Mouse (Mus musculus) Patski (cell line): ENCODE measurements around the gene Pde7b. TPM values are rescaled to one million over a fixed set of nuclear protein-coding genes. Genes with fewer than 3 reads are reported as not detected.

Source experiments
- ATAC-seq: fragments of 100-300 bp; one replicate; pipeline ENCODE4 v1.8.0; 2021
- CTCF ChIA-PET: fragments of 350-600 bp; sonication (Branson Sonifier 250); formaldehyde crosslinking; loops from one replicate; lab custom pipeline; 2022; ENCODE audit warnings: inconsistent platforms; lab: Charles Lee
- POLR2A ChIA-PET: fragments of 350-600 bp; sonication (Branson Sonifier 250); formaldehyde crosslinking; loops from one replicate; lab custom pipeline; 2022; ENCODE audit warnings: antibody characterized with exemption, inconsistent platforms; lab: Charles Lee
- DNase-seq: peaks from one replicate; pipeline ENCODE4 v3.0.0-alpha.2; 2011; ENCODE audit warnings: low read depth, low spot score
- H3K27me3 ChIP-seq: fragments of 371-371 bp; one replicate; pipeline ENCODE4 v1.5.1; 2021
- CTCF ChIP-seq: fragments of 100-300 bp; IDR thresholded peaks from one replicate; pipeline ENCODE4 v1.5.1; 2021
- in situ Hi-C: fragments of 300-500 bp; cut with MboI; formaldehyde crosslinking; loops from 3 replicates; pipeline ENCODE4 v1.11.1; 2018; ENCODE audit warnings: low pct_unique_long_range_greater_than_20kb, mixed read lengths
- polyA plus RNA-seq: library from polyadenylated mRNA; unstranded; gene quantifications from one replicate; pipeline ENCODE4 v1.2.3, GENCODE M21; 2021

Gene Pde7b
- polyA plus RNA-seq, 1 experiment from 2014 or later: 0.15 TPM

GRCm38 (mm10) chr10:20747229-20747628 is 22.4 kb upstream of the Pde7b start:
- in situ Hi-C loops: no loop called here
- POLR2A ChIA-PET: no interaction called here
- TF ChIP-seq CTCF: no peak
- H3K27me3 ChIP-seq: peaks cover 6% of the 10 kb centered on the region
- ATAC-seq (no peak), DNase-seq (no peak)
- CTCF ChIA-PET: no interaction called here

- ATAC-seq: no peak
Observed at GRCm38 (mm10) chr10:20739801-20740200, 14.9 kb upstream of the Pde7b start.

GRCm38 (mm10) chr10:20737146-20737545 is 12.3 kb upstream of the Pde7b start:
- no peak for DNase-seq
- POLR2A ChIA-PET: no interaction called here
- CTCF ChIA-PET: no interaction called here
- ATAC-seq: no peak
- no peak for TF ChIP-seq CTCF
- peaks cover 29% of the 10 kb centered on the region for H3K27me3 ChIP-seq
- in situ Hi-C loops: no loop called here

More at GRCm38 (mm10) chr10:20739801-20740200, 14.9 kb upstream of the Pde7b start:
- CTCF ChIA-PET: no interaction called here
- POLR2A ChIA-PET: no interaction called here
- no peak for DNase-seq
- in situ Hi-C loops: no loop called here
- no peak for TF ChIP-seq CTCF
- H3K27me3 ChIP-seq: peaks cover 19% of the 10 kb centered on the region

DNA sequence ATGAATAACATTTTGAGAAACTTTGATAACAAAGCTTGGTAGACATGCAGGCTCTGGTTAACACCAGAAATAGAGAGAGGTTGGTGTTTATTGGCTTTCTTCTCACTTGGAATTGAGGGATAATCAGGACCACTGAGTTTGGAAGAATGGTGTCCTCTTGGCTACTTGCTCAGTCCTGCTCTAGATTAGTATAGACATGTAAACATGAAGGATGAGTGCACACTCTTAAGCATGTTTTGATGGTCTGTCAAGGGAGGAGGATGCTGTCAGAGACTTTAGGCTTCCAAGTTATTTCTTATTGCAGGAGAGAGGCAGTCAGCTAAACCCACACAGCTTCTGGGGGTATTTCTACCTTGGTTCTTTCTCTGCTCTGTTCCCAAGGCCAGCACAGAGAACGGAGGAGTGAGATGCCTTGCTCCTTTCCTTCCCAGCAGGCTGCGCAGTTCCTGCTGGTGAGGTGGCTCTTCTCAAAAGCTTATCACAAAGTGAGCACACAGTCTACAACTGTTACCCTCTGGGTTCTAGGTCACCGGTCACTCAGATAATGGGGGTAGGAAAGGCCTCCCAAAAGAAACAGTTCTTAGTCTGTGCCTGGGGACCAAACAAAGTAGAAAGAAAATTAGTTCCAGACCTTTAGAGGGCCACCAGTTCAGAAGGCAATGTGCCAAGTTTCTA is 11.0 kb upstream of the Pde7b start:
- CTCF ChIA-PET: no interaction called here
- POLR2A ChIA-PET: interaction anchor here (0.6 kb wide), 1 partner anchor 120 kb away, joined by 4 read pairs; no protein-coding TSS in a partner anchor
- H3K27me3 ChIP-seq: peaks cover 35% of the 10 kb centered on the region
- ATAC-seq (no peak), DNase-seq (no peak)
- TF ChIP-seq CTCF: no peak
- in situ Hi-C loops: no loop called here

GRCm38 (mm10) chr10:20733576-20733975 is 8.7 kb upstream of the Pde7b start:
- peaks cover 38% of the 10 kb centered on the region for H3K27me3 ChIP-seq
- CTCF ChIA-PET: no interaction called here
- no peak for ATAC-seq
- TF ChIP-seq CTCF: no peak
- DNase-seq: no peak
- in situ Hi-C loops: no loop called here
- POLR2A ChIA-PET: no interaction called here

DNA sequence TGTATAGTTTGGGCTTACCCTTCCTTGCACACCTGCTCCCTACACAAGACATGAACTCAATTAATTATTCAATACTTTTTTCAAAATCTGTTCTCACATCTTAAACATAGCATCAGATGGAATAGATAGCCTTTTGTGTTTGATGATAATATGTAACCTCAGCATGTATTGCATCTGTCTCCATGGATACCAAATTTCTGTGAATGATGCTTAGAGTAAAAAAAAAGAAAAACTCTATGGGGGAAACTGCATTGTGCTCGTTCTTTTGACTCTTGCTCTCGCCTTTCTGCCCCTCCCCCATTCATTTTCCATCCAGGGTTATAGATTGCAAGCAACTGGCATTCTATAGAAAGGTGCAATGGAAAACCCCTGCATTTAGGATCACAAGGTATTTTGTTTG is 7.3 kb upstream of the Pde7b start:
- no peak for TF ChIP-seq CTCF
- DNase-seq: no peak
- ChIA-PET CTCF (no interaction called here), POLR2A (no interaction called here)
- ATAC-seq: no peak
- in situ Hi-C loops: no loop called here
- peaks cover 40% of the 10 kb centered on the region for H3K27me3 ChIP-seq

DNA sequence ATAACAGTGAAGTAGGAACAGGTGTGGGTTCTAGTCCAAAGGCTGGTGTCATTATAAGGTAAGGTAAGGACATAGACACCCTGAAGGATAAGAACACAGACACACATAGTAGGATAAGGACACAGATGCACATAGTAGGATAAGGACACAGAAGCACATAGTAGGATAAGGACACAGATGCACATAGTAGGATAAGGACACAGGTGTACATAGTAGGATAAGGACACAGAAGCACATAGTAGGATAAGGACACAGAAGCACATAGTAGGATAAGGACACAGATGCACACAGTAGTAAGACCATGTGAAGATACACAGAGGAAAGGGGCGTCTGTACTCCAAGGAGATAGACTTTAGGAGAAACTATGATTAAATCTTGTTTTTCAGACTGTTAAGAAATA is 5.2 kb upstream of the Pde7b start:
- DNase-seq: no peak
- CTCF ChIA-PET: no interaction called here
- POLR2A ChIA-PET: no interaction called here
- in situ Hi-C loops: no loop called here
- peaks cover 30% of the 10 kb centered on the region for H3K27me3 ChIP-seq
- no peak for ATAC-seq
- no peak for TF ChIP-seq CTCF

- CTCF ChIA-PET: interaction anchor here (2.1 kb wide), 1 partner anchor 13 kb away, joined by 5 read pairs; no protein-coding TSS in a partner anchor
Observed at GRCm38 (mm10) chr10:20725384-20725983, 606 bp upstream of the Pde7b start.

DNA sequence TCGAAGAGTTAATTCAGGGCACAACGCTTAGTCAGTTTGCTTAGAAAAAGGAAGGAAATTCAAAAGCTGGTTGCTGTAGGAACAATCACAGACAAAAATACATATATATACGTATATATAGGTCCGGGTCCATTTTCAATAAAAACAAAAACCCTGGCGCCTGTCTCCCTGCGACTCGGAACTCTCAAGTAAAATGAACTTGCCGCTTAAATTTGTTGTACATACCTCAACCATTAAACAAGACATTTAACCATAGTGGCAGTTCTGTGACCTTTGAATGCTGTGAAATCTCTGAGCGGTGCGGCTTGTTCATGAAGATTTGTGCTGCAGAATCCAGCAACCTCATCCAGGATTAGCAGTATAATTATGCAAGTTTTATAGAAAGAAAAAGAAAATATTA is 427 bp downstream of the Pde7b start:
- in situ Hi-C loops: no loop called here
- no peak for TF ChIP-seq CTCF
- ChIA-PET CTCF (no interaction called here), POLR2A (interaction anchor here (0.6 kb wide), 1 partner anchor 253 kb away, joined by 3 read pairs; no protein-coding TSS in a partner anchor)
- no peak for DNase-seq
- ATAC-seq: no peak
- H3K27me3 ChIP-seq: peaks cover 18% of the 10 kb centered on the region

More at GRCm38 (mm10) chr10:20725384-20725983, 606 bp upstream of the Pde7b start:
- DNase-seq: no peak
- ATAC-seq: no peak
- TF ChIP-seq CTCF: no peak
- H3K27me3 ChIP-seq: peaks cover 20% of the 10 kb centered on the region
- in situ Hi-C loops: no loop called here
- POLR2A ChIA-PET: no interaction called here

DNA sequence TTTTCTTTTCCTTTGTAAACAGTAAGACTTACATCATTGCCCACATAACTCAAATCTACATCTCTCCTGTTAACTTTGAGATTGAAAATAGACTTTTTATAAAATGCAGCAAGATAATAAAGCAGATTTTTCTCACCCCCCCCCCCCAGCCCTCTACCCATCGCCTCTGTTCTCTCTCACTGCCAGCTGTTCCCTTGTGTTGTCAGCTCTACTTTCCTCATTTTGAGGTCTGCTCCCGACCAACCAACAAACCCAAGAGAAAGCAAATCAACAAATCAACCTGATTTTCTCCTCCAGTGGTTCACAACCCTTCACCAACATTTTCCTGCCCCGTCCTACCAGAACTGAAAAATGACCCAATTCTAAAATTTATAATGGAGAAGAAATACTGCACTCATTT is 916 bp downstream of the Pde7b start:
- TF ChIP-seq CTCF: no peak
- no peak for ATAC-seq
- DNase-seq: no peak
- H3K27me3 ChIP-seq: peaks cover 18% of the 10 kb centered on the region
- in situ Hi-C loops: no loop called here
- POLR2A ChIA-PET: interaction anchor here (0.6 kb wide), 1 partner anchor 252 kb away, joined by 3 read pairs; no protein-coding TSS in a partner anchor
- CTCF ChIA-PET: no interaction called here

GRCm38 (mm10) chr10:20723521-20723915 is 1.4 kb downstream of the Pde7b start:
- ChIA-PET POLR2A (no interaction called here), CTCF (no interaction called here)
- in situ Hi-C loops: no loop called here
- DNase-seq: no peak
- H3K27me3 ChIP-seq: peaks cover 17% of the 10 kb centered on the region
- TF ChIP-seq CTCF: no peak
- no peak for ATAC-seq
